Mouse (Mus musculus) CD4-positive, CD25-positive, alpha-beta regulatory T cell, adult 4 months (primary cell): ENCODE results near the gene Lmntd1. TPM values are rescaled to one million over a fixed set of nuclear protein-coding genes. Genes with fewer than 3 reads are reported as not detected.

ENCODE experiments used
- ATAC-seq: one replicate; pipeline ENCODE4 v1.8.0; 2017
- polyA plus RNA-seq, 2 experiments: library from polyadenylated mRNA; unstranded; fragments of 100-300 nt; shearing (Covaris generic); gene quantifications; one replicate each; pipeline ENCODE4 v1.2.1; 2017

Lmntd1 gene
- polyA plus RNA-seq, 2 experiments from 2014 or later, result not detected

GRCm38 (mm10) chr6:145557059-145557992, 56.8 kb downstream of the Lmntd1 start:
- no peak for ATAC-seq

- ATAC-seq, result no peak
These were observed 60.9 kb downstream of the Lmntd1 start for GRCm38 (mm10) chr6:145553226-145553625.

GRCm38 (mm10) chr6:145552817-145553216, 61.3 kb downstream of the Lmntd1 start:
- ATAC-seq, result no peak

- ATAC-seq, result no peak
These were observed 63.1 kb downstream of the Lmntd1 start for GRCm38 (mm10) chr6:145550993-145551392.

GRCm38 (mm10) chr6:145545927-145546641, 68.0 kb downstream of the Lmntd1 start:
- no peak for ATAC-seq

GRCm38 (mm10) chr6:145544838-145545237, 69.3 kb downstream of the Lmntd1 start:
- no peak for ATAC-seq

GRCm38 (mm10) chr6:145544304-145544703, 69.8 kb downstream of the Lmntd1 start:
- ATAC-seq, result no peak

GRCm38 (mm10) chr6:145539568-145539859, 74.6 kb downstream of the Lmntd1 start:
- ATAC-seq, result no peak

- ATAC-seq, result no peak
These were observed 75.1 kb downstream of the Lmntd1 start for GRCm38 (mm10) chr6:145538787-145539567.

GRCm38 (mm10) chr6:145530464-145530863, 83.7 kb downstream of the Lmntd1 start:
- no peak for ATAC-seq

- no peak for ATAC-seq
These were observed 90.8 kb downstream of the Lmntd1 start for GRCm38 (mm10) chr6:145523337-145523736.

GRCm38 (mm10) chr6:145522617-145523016, 91.5 kb downstream of the Lmntd1 start:
- no peak for ATAC-seq

GRCm38 (mm10) chr6:145517002-145517401, 97.1 kb downstream of the Lmntd1 start:
- ATAC-seq, result no peak

GRCm38 (mm10) chr6:145515859-145516581, 98.1 kb downstream of the Lmntd1 start:
- ATAC-seq, result no peak

- ATAC-seq, result no peak
These were observed 102.9 kb downstream of the Lmntd1 start for GRCm38 (mm10) chr6:145511265-145511664.

- no peak for ATAC-seq
These were observed 105.3 kb downstream of the Lmntd1 start for GRCm38 (mm10) chr6:145508828-145509227.

GRCm38 (mm10) chr6:145501751-145502150, 112.4 kb downstream of the Lmntd1 start:
- ATAC-seq, result no peak

GRCm38 (mm10) chr6:145499574-145500546, 114.3 kb downstream of the Lmntd1 start:
- ATAC-seq, result no peak

- no peak for ATAC-seq
These were observed 118.4 kb downstream of the Lmntd1 start for GRCm38 (mm10) chr6:145495731-145496130.

- ATAC-seq, result no peak
These were observed 125.9 kb downstream of the Lmntd1 start for GRCm38 (mm10) chr6:145488251-145488650.

- ATAC-seq, result no peak
These were observed 128.0 kb downstream of the Lmntd1 start for GRCm38 (mm10) chr6:145485986-145486605.
